In genomic region chr1:134955050-134955636, GRCm38 (mm10) we compare ENCODE assay signal across 7 mouse cellular contexts. TPM values are rescaled to one million over a fixed set of nuclear protein-coding genes. Genes with fewer than 3 reads are reported as not detected.
DNase-seq lines count a peak whose midpoint lies in the region; ATAC-seq and TF ChIP-seq lines count a peak whose summit lies in the region.

No protein-coding gene starts in this region.

- no peaks in the 10 kb centered on the region for H3K36me3 ChIP-seq in liver, adult 2 months (ENCODE audit: control insufficient read depth, insufficient read depth, low read length)
- no peaks in the 10 kb centered on the region for H3K36me3 ChIP-seq in hindbrain, embryonic 11.5 days (ENCODE audit: control insufficient read depth, insufficient read depth, low read length)

- H3K79me2 ChIP-seq in liver, adult 2 months (ENCODE audit: control insufficient read depth, insufficient read depth, low read length) = peaks cover 12% of the 10 kb centered on the region; the same call in 1 of the 2 replicates

- H3K4me3 ChIP-seq in liver, adult 2 months (ENCODE audit: insufficient read depth, low read depth, low read length) = peak overlapping the region; percentile 91
- peak overlapping the region; percentile 63 for H3K4me3 ChIP-seq in hindbrain, embryonic 11.5 days (ENCODE audit: low read depth, low read length)

- 3% methylated on average over 16 of the region's 16 CpGs for WGBS in liver, adult 2 months
- WGBS in hindbrain, embryonic 11.5 days = 5% methylated on average over 16 of the region's 16 CpGs

- DNase-seq in liver, adult 2 months (ENCODE audit: extremely low read depth, low read depth, low spot score) = peak; percentile 32
- no peak for DNase-seq in liver
- DNase-seq in c-Kit-positive CD71-positive TER-119-positive erythroid progenitor cells, embryonic 14.5 days (ENCODE audit: low spot score) = peak; percentile 20
- DNase-seq in hindbrain, embryonic 11.5 days (ENCODE audit: low spot score) = no peak
- no peak for DNase-seq in urinary bladder, postnatal 25 days (ENCODE audit: low spot score)
- no peak for DNase-seq in ovary, adult 18-20 months (ENCODE audit: low spot score)

- peak overlapping the region; percentile 56 for H3K4me2 ChIP-seq in hindbrain, embryonic 11.5 days (replicated peaks; ENCODE audit: low read depth, low read length)

- TF ChIP-seq POLR2A in liver, adult 2 months (IDR thresholded peaks at IDR 0.05; ENCODE audit: extremely low read depth, insufficient read depth, low read length) = no peak

- H3K4me1 ChIP-seq in liver, adult 2 months (ENCODE audit: control insufficient read depth, insufficient read depth, low read length) = peaks cover 3% of the 10 kb centered on the region; the same call in 1 of the 2 replicates
- no peaks in the 10 kb centered on the region for H3K4me1 ChIP-seq in hindbrain, embryonic 11.5 days (replicated peaks; ENCODE audit: control insufficient read depth, insufficient read depth, low read length)

- no peaks in the 10 kb centered on the region for H3K9me3 ChIP-seq in hindbrain, embryonic 11.5 days (ENCODE audit: control insufficient read depth, low read length)

- TF ChIP-seq CTCF in liver, adult 2 months (IDR thresholded peaks at IDR 0.05; ENCODE audit: low read depth, low read length) = no peak

- peak overlapping the region; percentile 93 for H3K9ac ChIP-seq in liver, adult 2 months (ENCODE audit: low read depth, low read length)
- H3K9ac ChIP-seq in hindbrain, embryonic 11.5 days (ENCODE audit: low read depth, low read length) = peak overlapping the region; percentile 74

- peak overlapping the region; percentile 43 for H3K27ac ChIP-seq in liver, adult 2 months (replicated peaks; ENCODE audit: insufficient read depth, low read depth, low read length)
- H3K27ac ChIP-seq in hindbrain, embryonic 11.5 days (ENCODE audit: low read depth, low read length) = peak overlapping the region; percentile 81

- ATAC-seq in hindbrain, embryonic 11.5 days (ENCODE audit: low FRiP score) = peak; percentile 77
- 0 out of 2 replicates have a peak, but pooled peaks have one; percentile 4 for ATAC-seq in megakaryocyte, adult 5-6 weeks (ENCODE audit: poor library complexity, severe bottlenecking)

- H3K27me3 ChIP-seq in liver, adult 2 months (ENCODE audit: control insufficient read depth, insufficient read depth, low read length) = no peaks in the 10 kb centered on the region
- no peaks in the 10 kb centered on the region for H3K27me3 ChIP-seq in hindbrain, embryonic 11.5 days (ENCODE audit: control insufficient read depth, insufficient read depth, low read length)

RNA-seq across cellular contexts. Expression of gene Ppp1r12b, which starts 0.6 kb away (rescaled TPM):
- total RNA-seq in liver, adult 2 months (2014; rRNA removed) = 4.7 and 5.0 TPM in 2 replicates
- 1.4 and 2.2 TPM in 2 replicates for polyA plus RNA-seq in liver, adult 2 months (2012; rRNA removed)
- 6.8 and 10.8 TPM in 2 replicates for polyA plus RNA-seq in hindbrain, embryonic 11.5 days (2014; fragmentation: Nextera tagmentation; extraction: Ambion mirVana)
- total RNA-seq in megakaryocyte, adult 5-6 weeks (2015) = 3.7 and 5.0 TPM in 2 replicates
- 4.4 and 4.6 TPM in 2 replicates for total RNA-seq in megakaryocyte, adult 5-6 weeks (2017)

RNA-seq across cellular contexts. Expression of gene Ube2t, which starts 7.2 kb away (rescaled TPM):
- total RNA-seq in liver, adult 2 months (2014; rRNA removed) = 1.1 and 1.8 TPM in 2 replicates
- polyA plus RNA-seq in liver, adult 2 months (2012; rRNA removed) = 0.19 and 0.43 TPM in 2 replicates
- polyA plus RNA-seq in hindbrain, embryonic 11.5 days (2014; fragmentation: Nextera tagmentation; extraction: Ambion mirVana) = 40.3 and 40.9 TPM in 2 replicates
- total RNA-seq in megakaryocyte, adult 5-6 weeks (2015) = 49.0 and 58.0 TPM in 2 replicates
- 15.6 and 16.3 TPM in 2 replicates for total RNA-seq in megakaryocyte, adult 5-6 weeks (2017)

Comparison
In these comparisons a context has a peak if more than half of its experiments do, and no peak if none do; other contexts are left out.
1. DNase-seq: peak in liver, adult 2 months (single experiment) and c-Kit-positive CD71-positive TER-119-positive erythroid progenitor cells, embryonic 14.5 days (single experiment); none in liver (single experiment), hindbrain, embryonic 11.5 days (single experiment), urinary bladder, postnatal 25 days (single experiment) and ovary, adult 18-20 months (single experiment).